Mouse (Mus musculus) layer of hippocampus, adult 18-20 months (tissue): Measurements from ENCODE around the gene Zswim4. TPM values are rescaled to one million over a fixed set of nuclear protein-coding genes. Genes with fewer than 3 reads are reported as not detected.
A peak's percentile ranks its signal among the peaks of the same experiment; 100 is the strongest.

Source experiments
- DNase-seq, 2 experiments: peaks; one replicate each; pipeline ENCODE4 v3.0.0; 2022; ENCODE audit warnings: low spot score in 2 of 2
- long read RNA-seq: library from polyadenylated mRNA; stranded (forward); transcript quantifications from one replicate; pipeline ENCODE4 v2.0.0, GENCODE M21; 2021
- total RNA-seq, 2 experiments: library from RNA; stranded (reverse); gene quantifications; 2 replicates each; pipeline ENCODE4 v1.2.3; 2021

Zswim4 gene
- total RNA-seq = 10 to 100 TPM; 17.0 to 17.3 TPM
- long read RNA-seq, full-length matches to known transcripts = 13 of 20 reads
- long read RNA-seq, partial matches to known transcripts = 6 of 20 reads
- long read RNA-seq, other reads (novel, unspliced or antisense) = 1 of 20 reads

DNA sequence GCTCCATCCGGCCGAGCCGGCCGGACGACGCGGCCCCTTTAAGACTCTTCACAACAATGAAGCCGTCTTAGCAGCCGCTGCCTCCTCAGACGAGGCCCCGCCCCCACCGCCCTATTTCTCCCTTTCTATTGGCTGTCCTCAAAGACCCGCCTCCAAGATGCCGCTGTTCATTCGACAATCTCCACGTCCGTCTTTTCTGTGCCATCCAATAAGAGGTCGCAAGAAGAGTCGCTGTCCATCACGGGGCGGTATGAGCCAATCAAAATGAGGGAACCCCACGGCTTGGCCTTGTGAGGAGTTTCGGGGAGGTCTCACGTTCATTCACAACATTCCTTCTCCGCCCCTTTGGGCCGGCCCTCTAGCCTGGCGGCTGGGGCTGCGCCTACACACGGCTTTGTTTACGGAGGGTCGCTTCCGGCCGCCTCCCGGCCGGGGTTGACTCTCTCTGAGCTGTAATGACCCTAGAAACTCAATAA, at the start of gene Zswim4:
Gene Zswim4 (minus strand): TSS at position 58 of the 476 bp plus-strand sequence.
- DNase-seq = peak; percentile 98 to 100

DNA sequence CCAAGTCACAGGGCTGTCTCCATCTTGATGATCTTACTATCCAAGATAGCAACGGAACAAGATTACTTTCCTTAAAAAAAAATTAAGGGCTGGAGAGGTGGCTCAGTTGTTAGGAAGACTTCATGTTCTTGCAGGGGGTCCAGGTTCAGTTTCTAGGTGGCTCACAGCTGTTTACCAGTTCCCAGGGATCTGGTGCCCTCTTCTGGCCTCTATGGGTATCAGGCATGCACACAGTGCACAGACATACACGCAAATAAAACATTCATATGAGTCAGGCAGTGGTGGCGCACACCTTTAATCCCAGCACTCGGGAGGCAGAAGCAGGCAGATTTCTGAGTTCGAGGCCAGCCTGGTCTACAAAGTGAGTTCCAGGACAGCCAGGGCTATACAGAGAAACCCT, 48.8 kb upstream of the Zswim4 start:
- DNase-seq = peak in 1 of 2 experiments; percentile 39

GRCm38 (mm10) chr8:84284608-84285063, 47.8 kb upstream of the Zswim4 start:
- peak; percentile 28 to 73 for DNase-seq

DNA sequence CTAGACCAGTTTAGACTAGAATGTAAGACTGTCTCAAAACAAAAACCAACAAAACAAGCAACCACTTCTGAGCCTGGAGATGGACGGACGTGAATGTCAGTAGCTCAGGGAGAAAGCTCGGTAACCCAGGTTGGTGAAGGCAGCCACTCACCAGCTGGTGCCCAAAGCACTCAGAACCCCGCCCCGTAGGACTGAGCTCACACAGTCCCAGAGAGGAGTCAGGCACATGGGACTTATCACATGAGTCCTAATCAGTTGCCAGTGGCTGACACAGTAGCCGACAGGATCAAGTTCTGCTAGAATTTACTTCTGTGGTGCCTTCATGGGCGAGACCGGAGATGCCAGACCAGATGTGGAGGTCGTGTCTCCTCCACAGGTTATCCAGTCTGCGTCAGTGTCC, 43.9 kb upstream of the Zswim4 start:
- DNase-seq = no peak

DNA sequence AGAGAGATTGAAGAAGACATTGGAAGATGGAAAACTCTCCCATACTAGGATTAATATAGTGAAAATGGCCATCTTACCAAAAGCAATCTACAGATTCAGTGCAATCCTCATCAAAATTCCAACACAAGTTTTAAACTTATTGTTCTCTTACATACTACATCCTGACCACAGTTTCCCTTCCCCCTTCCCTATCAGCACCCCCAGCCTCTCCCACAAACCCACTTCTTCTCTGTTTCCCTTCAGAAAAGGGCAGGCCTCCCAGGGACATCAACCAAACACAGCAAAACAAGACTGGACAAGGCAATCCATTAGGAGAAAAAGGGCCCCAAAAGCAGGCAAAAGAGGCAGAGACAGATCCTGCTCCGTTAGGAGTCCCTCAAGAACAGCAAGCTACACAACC, 39.6 kb upstream of the Zswim4 start:
- DNase-seq = no peak

DNA sequence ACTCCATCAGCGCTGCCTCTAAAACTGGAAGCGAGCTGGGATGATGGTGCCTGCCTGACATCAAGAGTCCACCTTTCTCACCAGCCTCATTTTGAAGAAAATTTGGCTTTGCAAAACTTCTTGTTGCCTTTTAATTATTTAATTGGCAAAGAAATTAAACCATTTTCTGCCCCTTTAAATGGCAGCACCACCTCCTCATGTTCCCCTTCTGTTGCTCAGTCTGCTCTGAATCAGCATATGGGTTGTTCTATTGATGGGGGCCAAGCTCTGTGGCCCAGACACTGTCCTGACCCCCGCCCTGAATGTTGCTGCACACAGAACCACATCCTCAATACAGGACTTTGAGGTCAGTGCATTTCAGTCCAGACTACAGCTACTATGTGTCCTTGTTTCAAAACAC, 37.1 kb upstream of the Zswim4 start:
- peak in 1 of 2 experiments; percentile 60 for DNase-seq

- no peak for DNase-seq
Observed at GRCm38 (mm10) chr8:84272302-84272701, 35.4 kb upstream of the Zswim4 start.

DNA sequence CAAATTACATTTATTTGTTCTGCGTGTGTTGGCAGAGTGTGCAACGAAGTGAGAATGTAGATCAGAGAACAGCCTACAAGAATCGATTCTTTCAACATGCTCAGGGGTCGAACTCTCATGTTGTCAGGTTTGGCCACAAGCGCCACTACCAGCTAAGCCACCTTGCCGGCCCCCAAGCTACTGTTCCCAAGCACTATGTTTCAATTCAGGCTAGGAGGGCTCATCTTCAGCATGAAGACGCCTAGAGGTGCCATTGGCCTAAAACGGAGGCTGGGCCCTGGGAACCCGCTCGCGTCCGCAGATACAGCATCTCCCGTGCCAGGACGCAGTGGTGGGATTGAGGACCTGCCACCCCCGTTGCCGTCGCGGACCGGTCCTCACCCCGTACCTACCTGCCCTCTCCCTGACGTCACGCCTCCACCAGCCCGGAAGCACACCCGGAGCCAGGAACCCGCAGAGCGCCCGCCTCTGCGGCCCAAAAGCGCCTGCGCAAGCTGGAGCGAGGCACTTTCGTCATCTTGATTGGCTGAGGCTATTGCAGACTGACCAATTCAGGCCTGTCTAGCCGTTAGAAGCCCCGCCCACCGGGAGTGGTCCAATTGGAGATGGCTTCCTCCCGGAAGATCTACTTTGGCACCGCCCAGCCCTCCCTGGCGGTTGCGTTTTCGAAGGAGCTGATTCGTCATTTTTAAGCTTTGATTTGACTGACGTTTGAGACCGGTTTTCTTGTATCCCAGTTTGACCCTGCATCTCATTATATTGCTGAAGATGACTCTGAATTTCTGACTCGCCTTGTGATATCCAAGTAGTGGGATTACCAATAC, 33.3 kb upstream of the Zswim4 start, which contains the start of gene Ccdc130:
Gene Ccdc130 (minus strand): TSS at position 431 of the 824 bp plus-strand sequence.
- peak; percentile 100 for DNase-seq

GRCm38 (mm10) chr8:84261098-84261497, 24.2 kb upstream of the Zswim4 start:
- no peak for DNase-seq

DNA sequence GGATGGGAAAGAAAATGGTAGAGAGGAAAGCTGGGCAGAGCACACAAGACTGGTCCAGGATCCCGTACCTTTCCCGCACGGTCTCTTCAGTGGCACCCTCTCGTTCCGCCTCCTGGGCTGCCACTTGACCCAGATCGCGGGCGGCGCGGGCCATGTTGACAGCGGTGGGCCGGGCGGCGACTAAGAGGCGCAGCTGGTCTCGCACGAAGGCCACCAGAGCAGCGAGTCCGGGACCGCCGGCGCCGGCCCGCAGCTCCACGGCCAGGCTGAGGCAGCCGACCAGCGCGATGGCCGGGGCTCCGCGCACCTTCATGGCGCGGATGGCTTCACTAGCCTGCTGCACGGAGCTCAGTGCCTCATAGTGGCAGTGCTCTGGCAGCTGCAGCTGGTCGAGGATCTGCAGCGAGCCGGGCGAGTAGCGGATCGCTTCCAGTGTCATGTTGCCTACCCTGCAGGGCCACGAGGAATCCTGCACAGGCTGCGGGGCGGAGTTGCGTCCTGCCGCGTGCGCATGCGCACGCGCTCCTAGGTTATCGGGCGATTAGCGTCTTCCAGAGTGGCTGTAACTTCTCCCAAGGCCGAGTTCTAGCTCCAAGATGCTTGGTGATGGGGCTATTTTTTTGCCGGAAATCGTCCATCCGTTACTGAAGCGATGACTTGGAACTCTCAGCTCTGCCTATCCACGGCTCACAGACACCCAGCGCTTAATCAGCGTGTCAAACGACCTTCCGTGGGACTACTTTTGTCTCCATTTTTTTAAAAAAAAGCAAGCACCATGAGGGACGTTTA, 20.2 kb upstream of the Zswim4 start, which contains the start of gene Mri1:
Gene Mri1 (minus strand): TSS at position 505 of the 789 bp plus-strand sequence.
- DNase-seq = peak; percentile 70 to 85

- peak in 1 of 2 experiments; percentile 33 for DNase-seq
Observed at GRCm38 (mm10) chr8:84256458-84256821, 19.6 kb upstream of the Zswim4 start.

DNA sequence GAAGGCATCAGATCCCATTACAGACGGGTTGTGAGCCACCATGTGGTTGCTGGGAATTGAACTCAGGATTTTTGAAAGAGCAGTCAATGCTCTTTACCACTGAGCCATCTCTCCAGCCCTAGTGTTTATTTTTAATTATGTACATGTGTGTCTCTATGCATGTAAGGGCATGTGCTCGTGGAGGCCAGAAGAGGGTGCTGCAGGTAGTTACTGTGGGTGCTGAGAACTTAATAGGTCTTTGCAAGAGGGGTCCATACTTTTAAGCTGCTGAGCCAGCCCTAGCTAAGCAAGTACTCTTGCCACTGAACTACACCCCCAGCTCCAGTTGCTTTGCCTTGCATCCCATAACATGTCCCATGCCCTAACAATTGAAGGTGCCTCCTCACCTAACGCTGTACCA, 19.0 kb upstream of the Zswim4 start:
- DNase-seq = no peak

DNA sequence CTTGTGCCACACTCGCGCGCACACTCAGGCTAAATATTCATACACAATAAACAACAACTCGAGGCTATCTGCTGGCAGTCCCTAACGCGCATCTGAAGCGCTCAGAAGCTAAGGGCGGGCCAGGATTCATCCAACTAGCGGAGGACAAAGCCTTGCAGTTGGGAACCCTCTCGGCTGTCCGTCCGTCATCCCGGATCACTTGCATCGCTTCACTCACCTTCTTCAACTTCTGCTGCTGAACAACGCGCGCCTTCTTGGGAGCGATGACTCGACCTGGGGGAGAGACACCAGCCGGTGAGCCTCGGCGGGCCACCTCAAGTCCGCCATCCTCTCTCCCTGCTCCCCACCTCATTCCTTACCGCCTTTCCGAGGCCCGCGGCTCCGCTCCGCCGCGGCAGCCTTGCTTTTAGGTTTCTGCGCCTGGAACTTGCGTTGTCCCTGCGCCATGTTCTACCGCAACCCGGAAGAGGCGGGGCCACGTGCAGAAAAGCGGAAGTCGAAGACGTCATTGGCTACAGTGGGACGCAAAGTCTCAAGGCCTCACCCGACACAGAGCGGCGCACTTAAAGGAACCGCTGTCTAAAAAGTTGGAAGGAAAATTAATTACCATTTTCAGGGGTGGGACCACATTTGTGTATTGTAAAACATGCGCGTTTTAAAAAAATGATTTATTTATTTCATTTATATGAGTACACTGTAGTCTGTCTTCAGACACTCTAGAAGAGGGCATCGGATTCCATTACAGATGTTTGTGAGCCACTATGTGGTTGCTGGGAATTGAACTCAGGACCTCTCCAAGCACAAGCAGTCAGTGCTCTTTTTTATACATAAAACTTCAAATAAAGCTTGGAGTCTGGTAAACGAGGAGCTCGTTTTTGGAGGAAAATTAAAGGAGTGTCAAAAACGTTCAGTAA, 12.7 kb upstream of the Zswim4 start, which contains the start of gene D8Ertd738e:
Gene D8Ertd738e (minus strand): TSS at position 463 of the 914 bp plus-strand sequence.
- peak; percentile 83 to 92 for DNase-seq

GRCm38 (mm10) chr8:84241821-84242220, 5.0 kb upstream of the Zswim4 start:
- DNase-seq = no peak

DNA sequence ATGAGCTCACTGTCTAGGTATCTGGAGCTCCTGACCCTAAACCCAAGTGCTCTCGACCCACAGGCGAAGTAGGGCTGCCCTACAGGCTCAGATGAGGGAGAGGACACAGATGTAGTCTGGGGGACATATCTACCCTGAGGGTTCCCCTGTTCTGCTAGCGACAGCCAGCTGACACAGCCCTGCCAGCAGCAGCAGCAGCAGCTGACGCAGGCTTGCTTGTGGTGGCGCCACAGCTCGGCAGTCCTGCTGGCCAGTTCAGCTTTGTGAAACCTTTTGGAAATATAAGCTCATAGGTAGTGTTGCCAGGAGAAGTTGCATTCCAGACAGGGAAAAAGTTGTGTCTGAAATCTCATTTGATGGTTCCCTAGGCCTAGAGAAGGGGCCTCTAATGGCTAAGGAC, 4.3 kb upstream of the Zswim4 start:
- DNase-seq = no peak

DNA sequence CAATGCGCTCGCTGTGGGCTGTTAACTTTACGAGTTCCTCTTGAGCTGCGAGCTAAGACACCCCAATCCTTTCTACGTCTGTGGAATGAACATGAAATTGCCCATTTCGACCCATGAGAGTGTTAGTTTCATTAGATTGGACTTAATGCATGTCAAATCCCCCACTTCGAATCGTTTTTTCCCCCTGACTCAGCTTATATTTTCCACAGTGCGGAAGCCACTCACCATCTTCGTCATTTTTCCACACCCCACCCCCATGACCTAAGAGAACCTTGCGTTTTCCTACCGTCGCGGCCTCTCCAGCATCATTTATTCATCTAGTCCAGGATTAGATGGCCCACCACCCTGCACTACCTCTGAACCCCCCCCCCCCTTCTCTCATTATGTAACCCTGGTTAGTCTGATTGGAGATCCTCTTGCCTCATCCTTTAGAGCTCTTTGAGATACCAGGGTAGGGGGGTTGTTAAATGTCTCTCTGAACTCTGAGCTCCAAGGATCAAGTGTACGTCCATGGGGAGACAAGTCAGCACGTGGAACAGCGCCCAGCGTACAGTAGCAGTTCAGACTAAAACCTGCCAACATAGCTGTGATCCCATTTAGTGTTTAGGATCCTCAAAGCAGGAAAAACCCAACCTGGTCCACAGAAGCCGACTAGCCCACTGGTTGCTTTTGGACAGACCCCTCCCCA, 831 bp upstream of the Zswim4 start:
- no peak for DNase-seq

GRCm38 (mm10) chr8:84236410-84236997, 351 bp downstream of the Zswim4 start:
- DNase-seq = no peak

DNA sequence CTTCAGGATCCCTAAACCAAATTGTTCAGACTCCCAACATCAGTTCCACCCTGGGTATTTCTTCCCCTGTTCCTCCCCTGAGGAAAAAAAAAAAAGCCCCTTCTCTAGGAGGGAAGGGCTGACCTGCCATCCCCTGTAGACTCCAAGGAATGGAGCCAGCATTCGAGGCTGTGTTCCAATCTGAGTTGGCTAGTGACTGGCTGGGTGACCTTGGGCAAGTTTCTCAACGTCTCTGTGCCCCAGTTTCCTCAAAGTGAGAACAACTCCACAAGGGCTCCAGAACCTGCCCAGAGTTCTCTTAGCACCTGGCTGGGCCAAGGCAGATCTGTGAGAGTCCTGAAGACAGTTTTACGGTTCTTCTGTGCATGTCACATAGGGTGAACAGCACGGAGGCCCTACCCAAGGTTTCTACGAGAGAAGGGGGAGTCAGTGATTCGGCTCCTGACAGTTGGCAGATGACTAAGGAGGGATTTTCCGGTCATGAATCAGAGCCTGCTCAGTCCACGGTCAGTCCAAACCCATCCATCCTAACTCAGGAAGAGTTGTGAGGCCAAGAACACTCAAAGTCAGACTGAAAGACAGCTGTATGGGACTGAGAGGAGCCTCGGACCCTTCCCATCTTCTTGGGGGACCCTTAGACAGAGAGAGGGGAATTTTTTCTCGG, 977 bp downstream of the Zswim4 start:
- DNase-seq = no peak

- no peak for DNase-seq
Observed at GRCm38 (mm10) chr8:84233055-84233454, 3.8 kb downstream of the Zswim4 start.
